Mouse (Mus musculus): ENCODE measurements around the gene 4933400A11Rik. TPM values are rescaled to one million over a fixed set of nuclear protein-coding genes. Genes with fewer than 3 reads are reported as not detected.

4933400A11Rik gene
- not detected in 2 replicates for polyA plus RNA-seq (2012; rRNA removed)

DNA sequence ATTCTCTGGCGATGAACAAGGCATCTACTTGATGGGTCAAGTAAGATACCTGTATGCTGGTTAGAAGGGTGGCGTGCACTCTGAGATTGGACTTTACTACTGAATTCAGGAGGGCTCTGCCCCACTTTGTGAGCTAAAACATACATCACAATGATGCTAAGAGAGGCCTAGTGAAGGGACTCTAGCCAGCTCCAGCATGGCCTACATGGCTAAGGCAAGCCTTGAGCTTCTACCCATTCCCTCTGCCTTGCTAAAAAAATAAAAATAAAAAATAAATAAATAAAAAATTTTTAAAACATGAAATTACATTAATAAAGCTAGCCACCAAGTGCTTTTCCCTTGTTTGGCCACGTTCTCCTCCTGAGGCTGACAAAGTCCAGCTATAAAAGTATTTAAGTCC is at the start of gene 4933400A11Rik:
Gene 4933400A11Rik (minus strand): TSS at position 101 of the 400 bp plus-strand sequence.

Other genes starting within 250 kb of the 4933400A11Rik start
- gene Mid1, start 94.4 kb downstream of the 4933400A11Rik start, polyA plus RNA-seq (2012; rRNA removed): 2.2 and 2.4 TPM in 2 replicates
- 603 and 714 TPM in 2 replicates for gene Gm21887, start 230.0 kb upstream of the 4933400A11Rik start, polyA plus RNA-seq (2012; rRNA removed)

Measured in liver, embryonic 14 days (tissue).